Mouse (Mus musculus) limb, embryonic 11.5 days (tissue): Measurements from ENCODE around the gene Fbln5. TPM values are rescaled to one million over a fixed set of nuclear protein-coding genes. Genes with fewer than 3 reads are reported as not detected.

ENCODE experiments used
- ATAC-seq: fragments of 200-750 bp; cut with Nextera tagmentation; 2 replicates; pipeline ENCODE4 v1.8.0; 2017; ENCODE audit warnings: low read depth; ENCODE audit not compliant: insufficient number of reproducible peaks, low FRiP score, low TSS enrichment
- DNase-seq: peaks from one replicate; pipeline ENCODE4 v3.0.0-alpha.2; 2015; ENCODE audit warnings: low spot score
- H3K27ac ChIP-seq: fragments of 300-500 bp; sonication (generic); replicated peaks from 2 replicates; pipeline ENCODE4 v1.5.1; 2014; ENCODE audit warnings: low read depth, mild to moderate bottlenecking, low read length
- H3K27me3 ChIP-seq: fragments of 300-500 bp; sonication (generic); 2 replicates; pipeline ENCODE4 v1.6.1; 2014; ENCODE audit warnings: mild to moderate bottlenecking, low read length, mixed read lengths; ENCODE audit not compliant: control insufficient read depth, insufficient read depth
- H3K36me3 ChIP-seq: fragments of 300-500 bp; sonication (generic); 2 replicates; pipeline ENCODE4 v1.6.1; 2014; ENCODE audit warnings: mild to moderate bottlenecking, low read length, moderate library complexity, mixed read lengths; ENCODE audit not compliant: control insufficient read depth, insufficient read depth
- H3K4me1 ChIP-seq: fragments of 300-500 bp; sonication (generic); 2 replicates; pipeline ENCODE4 v1.6.1; 2014; ENCODE audit warnings: low read length, mixed read lengths; ENCODE audit not compliant: control insufficient read depth, insufficient read depth
- H3K4me2 ChIP-seq: fragments of 300-500 bp; sonication (generic); 2 replicates; pipeline ENCODE4 v1.6.1; 2014; ENCODE audit warnings: low read depth, mild to moderate bottlenecking, moderate library complexity; ENCODE audit not compliant: severe bottlenecking
- H3K4me3 ChIP-seq: fragments of 300-500 bp; sonication (generic); 2 replicates; pipeline ENCODE4 v1.5.1; 2014; ENCODE audit warnings: low read depth, low read length
- H3K9ac ChIP-seq: fragments of 300-500 bp; sonication (generic); 2 replicates; pipeline ENCODE4 v1.6.1; 2014; ENCODE audit warnings: mild to moderate bottlenecking, low read length
- H3K9me3 ChIP-seq: fragments of 300-500 bp; sonication (generic); 2 replicates; pipeline ENCODE4 v1.6.1; 2016; ENCODE audit warnings: low read length; ENCODE audit not compliant: control insufficient read depth
- WGBS: fragments of 180-500 bp; shearing (Covaris S2); extraction: QIAGEN DNeasy Blood & Tissue Kit; methylation state at CpG from one replicate; pipeline ENCODE4 v1.1.7; 2014; 5-methylcytosine and 5-hydroxymethylcytosine counted together
- polyA plus RNA-seq: library from polyadenylated mRNA; unstranded; fragments of >200 nt; fragmentation: Nextera tagmentation; extraction: Ambion mirVana; gene quantifications from 2 replicates; pipeline ENCODE4 v1.2.1, GENCODE M21; 2014

Fbln5 gene
- polyA plus RNA-seq, 1 experiment from 2014 or later, result 15.9 TPM

- 79% methylated on average over 3 of the region's 3 CpGs for WGBS
- Histone ChIP-seq H3K27ac (no peak overlapping the region), H3K4me3 (no peak overlapping the region), H3K9me3 (no peaks in the 10 kb centered on the region), H3K4me2 (no peak overlapping the region), H3K4me1 (0 out of 2 replicates have a peak, but pooled peaks cover 2% of the 10 kb centered on the region), H3K27me3 (no peaks in the 10 kb centered on the region), H3K36me3 (no peaks in the 10 kb centered on the region), H3K9ac (no peak overlapping the region)
- DNase-seq (no peak), ATAC-seq (no peak)
Measured at GRCm38 (mm10) chr12:101801051-101801450, 17.8 kb downstream of the Fbln5 start.

- Histone ChIP-seq H3K4me3 (no peak overlapping the region), H3K36me3 (no peaks in the 10 kb centered on the region), H3K9ac (no peak overlapping the region), H3K4me1 (0 out of 2 replicates have a peak, but pooled peaks cover 2% of the 10 kb centered on the region), H3K4me2 (no peak overlapping the region), H3K27ac (no peak overlapping the region), H3K9me3 (no peaks in the 10 kb centered on the region), H3K27me3 (no peaks in the 10 kb centered on the region)
- 62% methylated on average over 7 of the region's 7 CpGs for WGBS
- DNase-seq (no peak), ATAC-seq (0 out of 2 replicates have a peak, but pooled peaks have one; percentile 37)
Measured at GRCm38 (mm10) chr12:101798189-101798922, 20.5 kb downstream of the Fbln5 start.

DNA sequence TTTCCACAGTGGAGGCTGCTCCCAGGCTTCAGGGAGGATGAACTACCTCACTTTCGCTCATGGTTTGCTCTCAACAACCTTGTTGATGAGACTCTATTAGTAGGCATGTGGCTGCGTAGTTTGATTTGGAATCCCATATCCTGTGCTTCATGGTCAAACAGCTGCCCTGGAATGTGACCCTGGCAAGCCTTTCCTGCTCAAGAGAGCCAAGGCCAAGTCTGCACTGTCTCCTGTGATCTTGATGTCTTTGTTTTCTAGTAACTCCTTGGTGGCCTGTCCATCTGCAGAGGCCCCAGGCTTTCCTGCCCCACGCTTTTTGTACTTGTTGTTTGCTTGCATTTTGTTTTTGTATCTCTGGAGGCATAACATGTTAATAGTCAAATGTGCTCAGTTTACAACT is 24.4 kb downstream of the Fbln5 start:
- no peak overlapping the region for H3K9ac ChIP-seq
- H3K27me3 ChIP-seq, result no peaks in the 10 kb centered on the region
- 0 out of 2 replicates have a peak, but pooled peaks cover 2% of the 10 kb centered on the region for H3K4me1 ChIP-seq
- no peak overlapping the region for H3K4me2 ChIP-seq
- no peak for DNase-seq
- WGBS, result 86% methylated on average over 3 of the region's 3 CpGs
- no peak overlapping the region for H3K27ac ChIP-seq
- H3K4me3 ChIP-seq, result no peak overlapping the region
- no peaks in the 10 kb centered on the region for H3K9me3 ChIP-seq
- no peaks in the 10 kb centered on the region for H3K36me3 ChIP-seq
- ATAC-seq, result no peak

DNA sequence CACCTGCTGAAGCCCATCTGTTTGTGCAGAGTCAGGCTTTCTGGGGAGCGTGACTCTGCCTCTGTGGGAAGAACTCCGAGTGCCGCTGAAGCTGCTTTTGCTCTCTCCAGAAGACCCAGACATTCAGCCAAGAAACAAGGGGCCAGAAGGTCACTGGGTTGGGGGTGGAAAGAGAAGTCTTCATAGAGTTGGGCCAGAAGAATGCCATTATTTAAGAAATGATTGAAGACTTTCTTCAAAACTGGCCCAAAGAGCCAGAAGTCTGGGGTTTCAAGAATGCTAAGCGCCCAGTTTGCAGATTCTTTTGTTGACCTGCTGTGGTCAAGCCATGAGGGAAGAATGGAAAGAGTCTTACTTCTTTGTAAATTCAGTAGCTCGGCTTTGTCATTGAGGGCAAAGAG is 25.6 kb downstream of the Fbln5 start:
- ATAC-seq, result no peak
- no peak overlapping the region for H3K4me3 ChIP-seq
- DNase-seq, result no peak
- no peaks in the 10 kb centered on the region for H3K4me1 ChIP-seq
- no peaks in the 10 kb centered on the region for H3K9me3 ChIP-seq
- H3K4me2 ChIP-seq, result no peak overlapping the region
- H3K27ac ChIP-seq, result no peak overlapping the region
- no peak overlapping the region for H3K9ac ChIP-seq
- H3K36me3 ChIP-seq, result no peaks in the 10 kb centered on the region
- WGBS, result 87% methylated on average over 5 of the region's 5 CpGs
- H3K27me3 ChIP-seq, result no peaks in the 10 kb centered on the region

DNA sequence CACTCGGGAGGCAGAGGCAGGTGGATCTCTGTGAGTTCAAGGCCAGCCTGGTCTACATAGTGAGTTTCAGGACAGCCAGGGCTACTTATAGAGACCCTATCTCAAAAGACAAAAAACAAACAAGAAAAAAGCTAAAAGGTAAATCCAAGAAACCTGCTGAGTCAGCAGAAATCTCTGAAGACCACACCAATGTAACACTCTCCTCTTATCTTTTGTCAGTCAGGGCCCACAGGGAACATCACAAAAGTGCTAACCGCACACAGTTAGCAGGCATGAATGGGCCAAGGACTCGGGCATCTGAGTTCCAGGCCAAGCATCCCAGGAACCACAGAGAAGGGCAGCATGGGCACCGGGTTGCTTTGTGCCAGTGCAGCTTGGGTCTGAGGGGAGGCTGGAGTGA is 26.2 kb downstream of the Fbln5 start:
- H3K9ac ChIP-seq, result no peak overlapping the region
- no peak for DNase-seq
- no peaks in the 10 kb centered on the region for H3K36me3 ChIP-seq
- 93% methylated on average over 4 of the region's 4 CpGs for WGBS
- no peak overlapping the region for H3K4me2 ChIP-seq
- H3K4me3 ChIP-seq, result no peak overlapping the region
- no peak for ATAC-seq
- no peaks in the 10 kb centered on the region for H3K9me3 ChIP-seq
- H3K27me3 ChIP-seq, result no peaks in the 10 kb centered on the region
- H3K27ac ChIP-seq, result no peak overlapping the region
- H3K4me1 ChIP-seq, result no peaks in the 10 kb centered on the region

DNA sequence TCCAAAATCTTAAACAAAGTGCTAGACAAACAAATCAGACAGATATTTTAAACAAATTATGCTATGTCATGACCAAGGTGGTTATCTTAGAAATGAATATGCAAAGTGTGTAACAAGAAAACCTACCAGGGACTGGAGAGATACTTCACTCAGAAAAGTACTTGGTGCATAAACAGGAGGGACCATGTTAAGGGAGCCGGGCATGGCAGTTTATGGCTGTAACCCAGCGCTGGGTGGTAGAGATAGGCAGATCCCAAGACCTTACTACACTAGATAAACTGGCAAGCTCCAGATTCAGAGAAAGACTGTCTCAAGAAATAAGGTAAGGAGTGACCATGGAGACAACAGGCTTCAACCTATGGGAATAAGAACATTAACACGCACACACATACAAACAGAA is 29.1 kb downstream of the Fbln5 start:
- Histone ChIP-seq H3K27ac (no peak overlapping the region), H3K9me3 (no peaks in the 10 kb centered on the region), H3K36me3 (no peaks in the 10 kb centered on the region), H3K4me2 (no peak overlapping the region), H3K4me3 (no peak overlapping the region), H3K4me1 (no peaks in the 10 kb centered on the region), H3K27me3 (no peaks in the 10 kb centered on the region), H3K9ac (no peak overlapping the region)
- no peak for DNase-seq
- 88% methylated on average over 3 of the region's 3 CpGs for WGBS
- ATAC-seq, result no peak

- no peaks in the 10 kb centered on the region for H3K9me3 ChIP-seq
- WGBS, result 85% methylated on average over 3 of the region's 3 CpGs
- no peaks in the 10 kb centered on the region for H3K27me3 ChIP-seq
- H3K27ac ChIP-seq, result no peak overlapping the region
- no peak overlapping the region for H3K9ac ChIP-seq
- no peak for DNase-seq
- H3K4me3 ChIP-seq, result no peak overlapping the region
- no peaks in the 10 kb centered on the region for H3K4me1 ChIP-seq
- H3K4me2 ChIP-seq, result no peak overlapping the region
- H3K36me3 ChIP-seq, result no peaks in the 10 kb centered on the region
- no peak for ATAC-seq
Measured at GRCm38 (mm10) chr12:101789250-101789649, 29.6 kb downstream of the Fbln5 start.

GRCm38 (mm10) chr12:101782787-101783186 is 36.1 kb downstream of the Fbln5 start:
- Histone ChIP-seq H3K36me3 (no peaks in the 10 kb centered on the region), H3K4me3 (no peak overlapping the region), H3K4me2 (no peak overlapping the region), H3K9me3 (no peaks in the 10 kb centered on the region), H3K4me1 (no peaks in the 10 kb centered on the region), H3K27me3 (no peaks in the 10 kb centered on the region), H3K27ac (no peak overlapping the region), H3K9ac (no peak overlapping the region)
- DNase-seq (no peak), ATAC-seq (no peak)
- 55% methylated on average over 2 of the region's 2 CpGs for WGBS

DNA sequence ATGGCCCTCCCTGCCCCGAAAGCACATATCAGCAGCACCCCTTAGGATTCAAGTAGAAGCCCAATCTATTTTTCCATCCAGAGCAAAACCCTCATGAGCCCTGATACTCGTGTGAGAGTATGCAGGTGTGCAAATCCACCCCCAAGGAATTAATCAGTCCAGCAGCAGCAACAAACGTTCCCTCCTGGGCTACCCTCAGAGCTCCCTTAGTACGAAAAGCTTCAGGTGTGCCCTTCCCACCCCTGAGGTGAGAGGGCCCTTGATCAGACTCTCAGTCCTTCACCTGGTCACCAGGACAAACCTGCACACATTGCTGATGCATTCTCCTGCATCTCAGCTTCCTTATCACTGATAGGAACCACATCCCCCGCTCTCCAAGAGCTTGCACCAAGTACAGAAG is 37.9 kb downstream of the Fbln5 start:
- 72% methylated on average over 5 of the region's 5 CpGs for WGBS
- Histone ChIP-seq H3K4me2 (no peak overlapping the region), H3K9me3 (no peaks in the 10 kb centered on the region), H3K27ac (no peak overlapping the region), H3K4me3 (no peak overlapping the region), H3K9ac (no peak overlapping the region), H3K27me3 (no peaks in the 10 kb centered on the region), H3K4me1 (no peaks in the 10 kb centered on the region), H3K36me3 (no peaks in the 10 kb centered on the region)
- DNase-seq (no peak), ATAC-seq (no peak)
